Mouse (Mus musculus) kidney, postnatal 14 days (tissue): ENCODE measurements around the gene Myom1.

Source experiments
- DNase-seq: peaks from one replicate; pipeline ENCODE4 v3.0.0; 2022; ENCODE audit warnings: mixed read lengths

Gene Myom1

GRCm38 (mm10) chr17:71018616-71019308 lies 16.3 kb downstream of the Myom1 start:
- no peak for DNase-seq

GRCm38 (mm10) chr17:71019309-71019655 lies 16.8 kb downstream of the Myom1 start:
- no peak for DNase-seq

- no peak for DNase-seq
These were observed 17.4 kb downstream of the Myom1 start for GRCm38 (mm10) chr17:71019860-71020259.

GRCm38 (mm10) chr17:71022841-71023240 lies 20.4 kb downstream of the Myom1 start:
- no peak for DNase-seq

- DNase-seq = no peak
These were observed 21.6 kb downstream of the Myom1 start for GRCm38 (mm10) chr17:71024071-71024470.

- DNase-seq = no peak
These were observed 23.5 kb downstream of the Myom1 start for GRCm38 (mm10) chr17:71025922-71026321.

GRCm38 (mm10) chr17:71027186-71027585 lies 24.8 kb downstream of the Myom1 start:
- no peak for DNase-seq

GRCm38 (mm10) chr17:71032719-71033118 lies 30.3 kb downstream of the Myom1 start:
- DNase-seq = no peak

GRCm38 (mm10) chr17:71034472-71034871 lies 32.0 kb downstream of the Myom1 start:
- no peak for DNase-seq

GRCm38 (mm10) chr17:71037188-71037587 lies 34.8 kb downstream of the Myom1 start:
- DNase-seq = no peak

- peak; percentile 16 for DNase-seq
These were observed 36.4 kb downstream of the Myom1 start for GRCm38 (mm10) chr17:71038812-71039211.

- DNase-seq = peak; percentile 18
These were observed 37.6 kb downstream of the Myom1 start for GRCm38 (mm10) chr17:71039851-71040581.

- DNase-seq = no peak
These were observed 38.1 kb downstream of the Myom1 start for GRCm38 (mm10) chr17:71040582-71040880.

- DNase-seq = no peak
These were observed 40.2 kb downstream of the Myom1 start for GRCm38 (mm10) chr17:71042645-71043044.

- no peak for DNase-seq
These were observed 43.2 kb downstream of the Myom1 start for GRCm38 (mm10) chr17:71045591-71045990.

GRCm38 (mm10) chr17:71046856-71047255 lies 44.4 kb downstream of the Myom1 start:
- DNase-seq = no peak

GRCm38 (mm10) chr17:71049292-71049691 lies 46.9 kb downstream of the Myom1 start:
- no peak for DNase-seq

GRCm38 (mm10) chr17:71053134-71053708 lies 50.8 kb downstream of the Myom1 start:
- DNase-seq = no peak

GRCm38 (mm10) chr17:71055203-71055894 lies 52.9 kb downstream of the Myom1 start:
- no peak for DNase-seq

GRCm38 (mm10) chr17:71056405-71056804 lies 54.0 kb downstream of the Myom1 start:
- no peak for DNase-seq

GRCm38 (mm10) chr17:71057758-71058157 lies 55.3 kb downstream of the Myom1 start:
- DNase-seq = no peak

GRCm38 (mm10) chr17:71059213-71059612 lies 56.8 kb downstream of the Myom1 start:
- no peak for DNase-seq

- peak; percentile 18 for DNase-seq
These were observed 59.7 kb downstream of the Myom1 start for GRCm38 (mm10) chr17:71062049-71062560.
